Mouse (Mus musculus) megakaryocyte, embryonic 14.5 days (primary cell): ENCODE measurements around the gene Wipf3.

ENCODE experiments used
- FLI1 ChIP-seq: IDR thresholded peaks from 2 replicates; pipeline ENCODE4 v1.6.1; 2012; ENCODE audit warnings: low read length, inconsistent platforms, mixed read lengths
- GATA1 ChIP-seq: IDR thresholded peaks from 3 replicates; pipeline ENCODE4 v1.6.1; 2012; ENCODE audit warnings: mixed read lengths, low read length, inconsistent platforms, borderline replicate concordance

DNA sequence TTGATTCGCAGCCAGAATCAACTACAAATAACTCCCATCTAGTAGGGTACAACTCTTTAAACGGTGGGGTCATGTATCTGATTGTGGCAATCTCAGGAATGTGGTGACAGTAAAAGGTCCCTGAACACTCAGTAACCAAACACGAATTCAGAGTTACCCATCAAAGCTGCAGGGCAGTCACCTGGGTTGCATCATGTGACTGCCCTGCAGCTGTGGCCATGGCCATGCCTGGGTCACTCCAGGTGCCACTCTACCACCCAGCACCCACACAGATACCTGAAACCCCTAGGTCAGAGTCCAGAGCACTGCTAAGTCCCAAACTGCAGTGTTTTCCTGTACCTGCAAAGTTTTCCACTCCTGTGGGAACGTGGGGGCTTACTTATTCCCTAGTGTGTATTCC is 9.1 kb downstream of the Wipf3 start:
- TF ChIP-seq GATA1 (no peak), FLI1 (no peak)
